Mouse (Mus musculus): ENCODE data around the gene Ube4b. TPM values are rescaled to one million over a fixed set of nuclear protein-coding genes. Genes with fewer than 3 reads are reported as not detected.
A peak's percentile ranks its signal among the peaks of the same experiment; 100 is the strongest.

The Ube4b gene
- total and polyA plus RNA-seq, 2 experiments from 2014 or later = 48.1 to 117 TPM

GRCm38 (mm10) chr4:149379881-149380280, 46.7 kb downstream of the Ube4b start:
- no peak overlapping the region for H3K4me2 ChIP-seq (ENCODE audit: low read depth, low read length)
- TF ChIP-seq CTCF (IDR thresholded peaks at IDR 0.05; ENCODE audit: low read depth) = no peak
- 85% methylated on average over 17 of the region's 17 CpGs for WGBS
- DNase-seq (ENCODE audit: low spot score) (no peak), ATAC-seq (no peak)
- no peaks in the 10 kb centered on the region for H3K27me3 ChIP-seq (ENCODE audit: insufficient read depth, low read length)
- H3K36me3 ChIP-seq (ENCODE audit: insufficient read depth, low read length) = peaks cover 60% of the 10 kb centered on the region
- H3K9me3 ChIP-seq (ENCODE audit: low read length) = no peaks in the 10 kb centered on the region
- H3K4me3 ChIP-seq (ENCODE audit: low read length) = no peak overlapping the region
- 0 out of 2 replicates have a peak overlapping the region, but pooled peaks have one; percentile 11 for H3K27ac ChIP-seq
- no peaks in the 10 kb centered on the region for H3K4me1 ChIP-seq (ENCODE audit: insufficient read depth, low read length)
- H3K9ac ChIP-seq (replicated peaks; ENCODE audit: low read length) = no peak overlapping the region

GRCm38 (mm10) chr4:149378819-149379218, 47.7 kb downstream of the Ube4b start:
- WGBS = 55% methylated on average over 8 of the region's 8 CpGs
- TF ChIP-seq CTCF (IDR thresholded peaks at IDR 0.05; ENCODE audit: low read depth) = no peak
- Histone ChIP-seq H3K4me3 (ENCODE audit: low read length) (no peak overlapping the region), H3K4me1 (ENCODE audit: insufficient read depth, low read length) (no peaks in the 10 kb centered on the region), H3K9ac (replicated peaks; ENCODE audit: low read length) (no peak overlapping the region), H3K4me2 (ENCODE audit: low read depth, low read length) (no peak overlapping the region), H3K27ac (peak overlapping the region; percentile 36; the same call in 1 of the 2 replicates), H3K27me3 (ENCODE audit: insufficient read depth, low read length) (no peaks in the 10 kb centered on the region), H3K9me3 (ENCODE audit: low read length) (no peaks in the 10 kb centered on the region), H3K36me3 (ENCODE audit: insufficient read depth, low read length) (peaks cover 50% of the 10 kb centered on the region)
- ATAC-seq (0 out of 2 replicates have a peak, but pooled peaks have one; percentile 45), DNase-seq (ENCODE audit: low spot score) (peak; percentile 19)

DNA sequence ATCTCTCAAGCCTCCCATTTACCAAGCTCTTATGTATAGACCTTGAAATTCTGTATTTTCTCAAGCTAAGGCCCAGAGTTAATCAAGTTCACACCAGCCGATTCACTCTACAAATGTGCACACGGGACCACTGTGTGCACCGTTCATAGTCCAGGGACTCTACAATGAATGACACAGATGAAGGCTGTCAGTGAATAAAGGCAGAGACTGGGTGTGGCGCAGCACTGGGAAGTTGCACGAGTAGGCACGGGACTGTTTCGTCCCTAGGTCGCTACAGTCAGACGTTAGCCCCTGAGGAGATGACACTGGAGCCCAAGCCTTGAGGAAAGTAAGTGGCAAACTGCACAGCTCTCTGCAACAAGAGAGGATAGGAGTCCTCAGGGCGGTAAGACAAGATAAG, 50.5 kb downstream of the Ube4b start:
- Histone ChIP-seq H3K27me3 (ENCODE audit: insufficient read depth, low read length) (no peaks in the 10 kb centered on the region), H3K4me3 (ENCODE audit: low read length) (no peak overlapping the region), H3K4me2 (ENCODE audit: low read depth, low read length) (no peak overlapping the region), H3K27ac (no peak overlapping the region), H3K9ac (replicated peaks; ENCODE audit: low read length) (no peak overlapping the region), H3K36me3 (ENCODE audit: insufficient read depth, low read length) (peaks cover 50% of the 10 kb centered on the region), H3K9me3 (ENCODE audit: low read length) (no peaks in the 10 kb centered on the region), H3K4me1 (ENCODE audit: insufficient read depth, low read length) (no peaks in the 10 kb centered on the region)
- ATAC-seq (no peak), DNase-seq (ENCODE audit: low spot score) (no peak)
- 87% methylated on average over 10 of the region's 10 CpGs for WGBS
- no peak for TF ChIP-seq CTCF (IDR thresholded peaks at IDR 0.05; ENCODE audit: low read depth)

GRCm38 (mm10) chr4:149374662-149375061, 51.9 kb downstream of the Ube4b start:
- no peak for DNase-seq (ENCODE audit: low spot score)
- ATAC-seq = no peak
- no peak overlapping the region for H3K9ac ChIP-seq (replicated peaks; ENCODE audit: low read length)
- no peaks in the 10 kb centered on the region for H3K9me3 ChIP-seq (ENCODE audit: low read length)
- H3K27ac ChIP-seq = no peak overlapping the region
- H3K4me1 ChIP-seq (ENCODE audit: insufficient read depth, low read length) = no peaks in the 10 kb centered on the region
- 80% methylated on average over 11 of the region's 11 CpGs for WGBS
- no peaks in the 10 kb centered on the region for H3K27me3 ChIP-seq (ENCODE audit: insufficient read depth, low read length)
- peaks cover 52% of the 10 kb centered on the region for H3K36me3 ChIP-seq (ENCODE audit: insufficient read depth, low read length)
- H3K4me3 ChIP-seq (ENCODE audit: low read length) = no peak overlapping the region
- no peak for TF ChIP-seq CTCF (IDR thresholded peaks at IDR 0.05; ENCODE audit: low read depth)
- H3K4me2 ChIP-seq (ENCODE audit: low read depth, low read length) = no peak overlapping the region

DNA sequence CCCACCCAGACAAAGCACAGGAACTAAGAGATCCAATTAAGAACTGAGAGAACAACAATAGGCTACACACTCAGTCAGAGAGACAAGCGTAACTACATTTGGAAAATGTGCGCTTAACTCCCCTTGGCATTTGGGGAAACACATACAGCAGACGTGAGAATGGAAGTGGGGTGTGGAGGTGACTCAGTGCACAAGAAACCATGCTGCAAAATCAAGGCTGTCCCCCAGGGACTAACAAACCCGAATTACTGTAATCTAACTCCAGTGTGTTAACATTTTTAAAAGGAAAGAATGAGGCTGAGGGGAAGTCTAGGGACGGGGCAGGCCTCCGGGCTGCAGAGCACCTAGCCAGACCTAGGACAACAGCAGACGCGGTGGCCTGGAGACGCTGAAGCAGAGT, 52.6 kb downstream of the Ube4b start:
- Histone ChIP-seq H3K4me3 (ENCODE audit: low read length) (no peak overlapping the region), H3K4me1 (ENCODE audit: insufficient read depth, low read length) (no peaks in the 10 kb centered on the region), H3K4me2 (ENCODE audit: low read depth, low read length) (no peak overlapping the region), H3K27ac (no peak overlapping the region), H3K9ac (replicated peaks; ENCODE audit: low read length) (no peak overlapping the region), H3K36me3 (ENCODE audit: insufficient read depth, low read length) (peaks cover 53% of the 10 kb centered on the region), H3K9me3 (ENCODE audit: low read length) (no peaks in the 10 kb centered on the region), H3K27me3 (ENCODE audit: insufficient read depth, low read length) (no peaks in the 10 kb centered on the region)
- 79% methylated on average over 9 of the region's 9 CpGs for WGBS
- no peak for DNase-seq (ENCODE audit: low spot score)
- no peak for ATAC-seq
- TF ChIP-seq CTCF (IDR thresholded peaks at IDR 0.05; ENCODE audit: low read depth) = no peak

GRCm38 (mm10) chr4:149373431-149373830, 53.1 kb downstream of the Ube4b start:
- Histone ChIP-seq H3K9me3 (ENCODE audit: low read length) (no peaks in the 10 kb centered on the region), H3K4me3 (ENCODE audit: low read length) (no peak overlapping the region), H3K36me3 (ENCODE audit: insufficient read depth, low read length) (peaks cover 52% of the 10 kb centered on the region), H3K27ac (no peak overlapping the region), H3K27me3 (ENCODE audit: insufficient read depth, low read length) (no peaks in the 10 kb centered on the region), H3K9ac (replicated peaks; ENCODE audit: low read length) (no peak overlapping the region), H3K4me2 (ENCODE audit: low read depth, low read length) (no peak overlapping the region), H3K4me1 (ENCODE audit: insufficient read depth, low read length) (no peaks in the 10 kb centered on the region)
- DNase-seq (ENCODE audit: low spot score) (peak; percentile 70), ATAC-seq (peak; percentile 45; the same call in 1 of the 2 replicates)
- peak; percentile 66 for TF ChIP-seq CTCF (IDR thresholded peaks at IDR 0.05; ENCODE audit: low read depth)
- 66% methylated on average over 5 of the region's 5 CpGs for WGBS

DNA sequence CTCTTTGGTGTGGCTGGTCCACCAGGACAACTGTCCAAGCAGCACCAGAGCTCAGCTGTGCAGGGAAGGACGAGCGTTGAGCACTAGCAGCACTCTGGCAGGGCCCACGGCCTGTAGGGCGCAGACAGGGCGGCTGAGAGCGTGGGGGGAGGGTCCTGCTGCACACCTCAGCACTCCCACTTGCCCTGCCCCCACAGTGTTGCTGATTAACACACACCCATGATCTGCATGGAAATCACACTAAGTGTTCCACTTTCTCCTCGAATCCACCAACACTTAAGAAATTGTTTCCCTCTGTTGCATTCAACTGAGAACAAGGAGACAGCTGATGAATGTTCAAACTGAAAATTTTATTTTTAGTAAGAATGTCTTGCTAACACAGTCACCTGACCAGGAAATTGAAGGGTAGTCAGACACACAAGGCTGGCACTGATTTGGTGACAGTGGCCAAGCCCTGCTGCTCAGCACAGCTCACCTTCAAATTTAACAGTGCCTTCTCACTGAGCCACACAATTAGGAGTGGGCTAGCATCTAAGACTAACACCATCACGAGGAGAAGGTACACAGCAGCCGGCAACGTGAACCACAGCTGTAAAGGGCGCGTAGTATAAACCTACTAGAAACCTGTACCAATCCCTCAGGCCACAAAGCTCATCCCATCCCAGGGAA, 60.7 kb downstream of the Ube4b start:
- H3K4me1 ChIP-seq (ENCODE audit: insufficient read depth, low read length) = no peaks in the 10 kb centered on the region
- H3K27me3 ChIP-seq (ENCODE audit: insufficient read depth, low read length) = no peaks in the 10 kb centered on the region
- no peak overlapping the region for H3K27ac ChIP-seq
- ATAC-seq (no peak), DNase-seq (ENCODE audit: low spot score) (no peak)
- no peak overlapping the region for H3K4me2 ChIP-seq (ENCODE audit: low read depth, low read length)
- H3K4me3 ChIP-seq (ENCODE audit: low read length) = no peak overlapping the region
- TF ChIP-seq CTCF (IDR thresholded peaks at IDR 0.05; ENCODE audit: low read depth) = no peak
- no peaks in the 10 kb centered on the region for H3K9me3 ChIP-seq (ENCODE audit: low read length)
- H3K36me3 ChIP-seq (ENCODE audit: insufficient read depth, low read length) = peaks cover 52% of the 10 kb centered on the region
- H3K9ac ChIP-seq (replicated peaks; ENCODE audit: low read length) = no peak overlapping the region
- WGBS = 81% methylated on average over 12 of the region's 12 CpGs

Measured in hindbrain, postnatal 0 days (tissue).